8 mouse cellular contexts compared by ENCODE assay signal in the genomic region with DNA sequence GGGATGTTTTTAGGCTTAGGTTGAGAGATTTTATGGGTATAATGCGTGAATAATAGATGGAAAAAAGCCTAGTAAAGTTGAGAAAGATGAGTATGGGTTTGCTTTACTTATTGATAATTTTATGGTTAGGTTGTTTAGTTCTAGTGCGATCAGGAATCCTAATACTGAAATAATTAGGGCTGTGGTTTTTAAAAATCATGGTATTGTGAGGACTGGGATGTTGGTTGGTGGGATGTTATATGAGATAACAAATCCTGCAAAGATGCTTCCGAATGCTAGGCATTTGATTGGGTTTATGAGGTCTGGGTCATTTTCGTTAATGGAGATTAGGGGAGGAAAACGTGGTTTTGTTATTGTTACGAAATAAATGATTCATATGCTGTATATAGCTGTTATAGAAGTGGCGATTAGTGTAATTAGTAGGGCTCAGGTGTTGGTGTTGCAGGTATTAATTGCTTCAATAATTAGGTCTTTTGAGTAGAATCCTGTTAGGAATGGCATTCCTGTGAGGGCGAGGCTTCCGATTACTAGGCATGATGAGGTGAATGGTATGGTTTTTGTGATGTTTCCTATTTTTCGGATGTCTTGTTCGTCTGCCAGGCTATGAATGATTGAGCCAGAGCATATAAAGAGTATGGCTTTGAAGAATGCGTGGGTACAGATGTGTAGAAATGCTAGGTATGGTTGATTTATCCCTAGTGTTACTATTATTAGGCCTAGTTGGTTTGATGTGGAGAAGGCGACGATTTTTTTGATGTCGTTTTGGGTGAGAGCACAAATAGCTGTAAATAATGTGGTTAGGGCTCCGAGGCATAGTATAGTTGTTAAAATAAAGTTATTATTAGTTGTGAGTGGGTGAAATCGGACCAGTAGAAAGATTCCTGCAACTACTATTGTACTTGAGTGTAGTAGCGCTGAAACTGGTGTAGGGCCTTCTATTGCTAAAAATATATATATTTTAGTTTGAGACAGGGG.
DNase-seq lines count a peak whose midpoint lies in the region; ATAC-seq lines count a peak whose summit lies in the region.
"Not testable (repeated sequence)": the region's sequence is repeated elsewhere in the genome, so short reads cannot be mapped to it uniquely, and the experiment has no call there.

No protein-coding gene starts in this region.

- H3K4me3 ChIP-seq in forebrain, embryonic 15.5 days; kidney, embryonic 14.5 days (ENCODE audit: low read length); liver, embryonic 11.5 days (ENCODE audit: low read depth, low read length); midbrain, embryonic 11.5 days (ENCODE audit: low read depth, low read length): not testable (repeated sequence)

- peak; percentile 100 for ATAC-seq in forebrain, embryonic 15.5 days (replicated peaks)
- peak; percentile 99 to 100 for ATAC-seq in hematopoietic stem cell, adult 5-6 weeks (replicated peaks in 1 of 2; ENCODE audit: insufficient read depth in 1 of 2, low FRiP score in 2 of 2, low TSS enrichment in 1 of 2, low read depth in 1 of 2, poor library complexity in 2 of 2, severe bottlenecking in 2 of 2)
- ATAC-seq in kidney, embryonic 14.5 days (ENCODE audit: low FRiP score, low TSS enrichment) = peak; percentile 100
- peak; percentile 100 for ATAC-seq in liver, embryonic 11.5 days (replicated peaks; ENCODE audit: low FRiP score)
- ATAC-seq in midbrain, embryonic 11.5 days (ENCODE audit: low FRiP score) = peak; percentile 100

- 86% methylated on average over 18 of the region's 18 CpGs for WGBS in forebrain, embryonic 15.5 days
- WGBS in kidney, embryonic 14.5 days = 90% methylated on average over 18 of the region's 18 CpGs
- 85% methylated on average over 18 of the region's 18 CpGs for WGBS in liver, embryonic 11.5 days
- WGBS in midbrain, embryonic 11.5 days = 91% methylated on average over 18 of the region's 18 CpGs

- not testable (repeated sequence) for H3K4me2 ChIP-seq in forebrain, embryonic 15.5 days (replicated peaks); kidney, embryonic 14.5 days (replicated peaks; ENCODE audit: low read depth, low read length); liver, embryonic 11.5 days; midbrain, embryonic 11.5 days

- H3K9ac ChIP-seq in forebrain, embryonic 15.5 days (replicated peaks); kidney, embryonic 14.5 days (ENCODE audit: low read depth, low read length); liver, embryonic 11.5 days (ENCODE audit: low read depth, low read length); midbrain, embryonic 11.5 days (ENCODE audit: low read length): not testable (repeated sequence)

- not testable (repeated sequence) for H3K27ac ChIP-seq in forebrain, embryonic 15.5 days (replicated peaks); kidney, embryonic 14.5 days (ENCODE audit: low read depth, low read length); liver, embryonic 11.5 days (ENCODE audit: low read depth, low read length); midbrain, embryonic 11.5 days (ENCODE audit: low read depth, low read length)

- H3K4me1 ChIP-seq in forebrain, embryonic 15.5 days; kidney, embryonic 14.5 days (ENCODE audit: control insufficient read depth, insufficient read depth, low read length); liver, embryonic 11.5 days (replicated peaks; ENCODE audit: control insufficient read depth, insufficient read depth, low read length); midbrain, embryonic 11.5 days (ENCODE audit: control insufficient read depth, insufficient read depth, low read length): not testable (repeated sequence)

- not testable (repeated sequence) for H3K27me3 ChIP-seq in forebrain, embryonic 15.5 days; kidney, embryonic 14.5 days (ENCODE audit: control insufficient read depth, insufficient read depth, low read length); liver, embryonic 11.5 days (replicated peaks; ENCODE audit: control insufficient read depth, insufficient read depth, low read length); midbrain, embryonic 11.5 days (ENCODE audit: control insufficient read depth, insufficient read depth, low read length)

- H3K36me3 ChIP-seq in forebrain, embryonic 15.5 days; kidney, embryonic 14.5 days (ENCODE audit: control insufficient read depth, insufficient read depth, low read length); liver, embryonic 11.5 days (ENCODE audit: control insufficient read depth, insufficient read depth, low read length); midbrain, embryonic 11.5 days (ENCODE audit: control insufficient read depth, insufficient read depth, low read length): not testable (repeated sequence)

- not testable (repeated sequence) for H3K9me3 ChIP-seq in forebrain, embryonic 15.5 days; kidney, embryonic 14.5 days (ENCODE audit: control insufficient read depth, low read length); liver, embryonic 11.5 days (ENCODE audit: control insufficient read depth, low read length); midbrain, embryonic 11.5 days (ENCODE audit: control insufficient read depth, low read length)

- DNase-seq in 416B (ENCODE audit: low read depth) = peak; percentile 55
- peak; percentile 14 to 20 for DNase-seq in cerebellum, postnatal 4 days (ENCODE audit: low spot score in 2 of 2)
- DNase-seq in liver, embryonic 11.5 days (ENCODE audit: low spot score); midbrain, embryonic 11.5 days (ENCODE audit: low spot score, missing footprints): not testable (repeated sequence)
- DNase-seq in skeletal muscle tissue, adult 2 months (ENCODE audit: low read depth, low spot score) = peak; percentile 34
